Mouse (Mus musculus) liver, adult 2 months (tissue): ENCODE data around the gene Men1.

Experiments
- CTCF ChIP-seq: fragments of 200-500 bp; IDR thresholded peaks from 2 replicates; pipeline ENCODE4 v1.5.1; 2011; ENCODE audit warnings: low read depth, low read length, control low read depth
- POLR2A ChIP-seq: fragments of 200-500 bp; IDR thresholded peaks from 2 replicates; pipeline ENCODE4 v1.6.1; 2011; ENCODE audit warnings: low read length, control low read depth; ENCODE audit not compliant: insufficient read depth; ENCODE audit errors: extremely low read depth

DNA sequence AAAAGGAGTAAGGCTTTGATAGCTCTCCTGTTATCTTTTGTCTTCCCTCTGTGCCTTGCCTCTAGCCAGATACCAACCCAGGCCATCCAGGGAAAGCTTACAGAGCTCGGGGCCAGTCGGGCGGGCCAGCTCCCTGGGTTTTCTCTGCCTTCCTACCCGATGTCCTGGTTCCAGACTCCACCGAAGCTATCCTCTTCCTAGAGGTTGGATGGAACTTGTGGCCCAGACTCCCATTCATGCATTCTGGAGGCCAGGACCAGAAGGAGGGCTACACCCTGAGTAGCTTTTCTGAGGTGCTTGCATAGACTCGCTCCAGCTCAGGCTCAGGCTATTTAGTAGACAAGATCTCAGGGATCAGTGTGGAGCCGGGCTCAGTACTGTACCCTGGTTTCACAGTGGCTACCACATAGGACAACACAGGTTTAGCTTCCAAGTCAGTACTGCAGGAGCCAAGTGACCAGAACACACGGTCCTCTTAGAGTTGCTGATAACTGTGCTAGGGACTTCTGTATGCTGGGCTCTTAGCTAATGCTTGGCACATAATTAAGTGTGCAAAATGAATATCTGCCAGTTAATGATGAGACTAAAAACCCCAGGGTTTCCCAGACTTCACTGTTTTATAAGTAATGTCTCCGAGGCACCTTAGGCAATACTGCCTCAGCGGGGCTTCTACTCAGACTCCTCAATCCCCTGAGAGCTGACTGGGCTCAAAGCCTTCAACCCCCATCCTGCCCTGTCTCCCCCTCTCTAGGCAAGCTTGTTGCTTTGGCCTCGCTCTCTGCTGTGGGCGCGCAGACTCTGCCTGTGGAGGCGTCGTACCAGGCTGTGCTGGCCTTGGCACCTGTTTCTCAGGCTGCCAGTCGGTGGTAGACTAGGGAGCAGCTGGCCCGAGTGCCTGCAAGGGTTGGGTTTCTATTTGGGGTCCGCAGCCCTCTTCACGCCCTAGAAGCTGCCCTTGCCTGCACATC is 48.1 kb upstream of the Men1 start:
- TF ChIP-seq POLR2A (no peak), CTCF (no peak)
